Mouse (Mus musculus): Measurements from ENCODE around the gene Capn11.

The Capn11 gene

DNA sequence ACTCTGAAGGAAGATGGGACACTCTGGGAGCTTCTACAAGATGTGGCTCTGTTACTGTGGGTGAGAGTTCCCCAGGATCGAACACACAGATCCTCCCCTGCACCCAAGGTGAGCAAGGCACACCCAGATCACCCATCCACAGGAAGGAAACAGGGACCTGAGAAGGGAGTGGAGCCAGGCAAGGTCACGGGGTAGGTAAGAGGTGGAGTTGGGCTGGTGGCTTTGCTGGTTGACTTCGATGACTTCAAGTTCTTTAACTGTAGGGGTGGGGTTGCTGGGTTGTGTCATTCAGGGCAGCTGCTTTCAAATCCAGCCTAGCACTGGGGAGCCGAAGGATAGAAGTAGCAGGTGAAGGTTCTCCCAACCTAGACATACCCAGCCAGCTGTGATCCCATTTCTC lies 23.7 kb upstream of the Capn11 start:
- peak; percentile 14 for DNase-seq (ENCODE audit: low read depth)

DNA sequence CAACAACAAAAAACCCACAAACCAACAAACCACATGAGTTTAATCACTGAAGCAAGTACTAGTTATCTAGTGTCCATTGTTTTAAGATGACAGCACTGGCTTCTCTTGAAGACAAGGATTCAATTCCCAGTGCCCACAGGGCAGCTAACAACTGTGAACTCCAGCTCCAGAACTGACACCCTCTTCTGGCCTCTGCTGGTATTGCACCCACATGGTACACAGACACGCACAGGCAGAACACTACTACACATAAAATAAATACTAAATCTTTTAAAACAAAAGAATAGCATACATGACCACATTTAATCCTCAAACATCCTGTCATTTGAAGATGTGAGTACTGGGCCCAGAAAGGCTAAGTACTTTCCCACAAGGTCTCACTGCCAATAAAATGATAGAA lies 22.5 kb upstream of the Capn11 start:
- DNase-seq (ENCODE audit: low read depth), result peak; percentile 61

DNA sequence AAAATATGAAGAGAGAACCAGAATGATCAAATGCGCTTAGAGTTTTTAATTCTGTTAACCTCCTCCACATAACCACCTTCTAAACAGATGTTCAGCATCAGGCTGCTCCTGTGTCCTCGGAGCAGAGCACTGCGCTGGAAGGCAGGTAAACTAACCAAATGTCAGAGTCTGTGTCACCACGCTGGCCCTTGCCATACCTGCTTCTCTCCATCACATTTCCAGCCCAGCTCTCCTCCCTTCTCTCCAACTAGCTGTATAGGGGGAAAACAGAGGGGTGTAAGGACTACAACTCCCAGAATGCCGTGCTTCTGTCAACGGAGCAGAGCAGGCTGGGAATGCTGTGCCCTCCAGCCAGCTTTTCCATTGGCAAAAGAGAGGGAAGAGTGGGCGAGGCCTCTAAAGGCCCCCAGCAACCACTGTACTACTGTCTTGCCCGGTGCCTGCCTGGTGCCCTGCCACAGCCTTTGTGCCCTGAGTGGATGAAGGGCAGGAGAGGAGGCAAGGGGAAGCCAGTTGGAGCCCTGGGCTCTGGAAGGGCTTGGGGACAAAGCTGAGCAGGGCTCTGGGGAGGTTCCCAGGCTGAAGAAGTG lies 21.4 kb upstream of the Capn11 start:
- no peak for DNase-seq (ENCODE audit: low read depth)

DNA sequence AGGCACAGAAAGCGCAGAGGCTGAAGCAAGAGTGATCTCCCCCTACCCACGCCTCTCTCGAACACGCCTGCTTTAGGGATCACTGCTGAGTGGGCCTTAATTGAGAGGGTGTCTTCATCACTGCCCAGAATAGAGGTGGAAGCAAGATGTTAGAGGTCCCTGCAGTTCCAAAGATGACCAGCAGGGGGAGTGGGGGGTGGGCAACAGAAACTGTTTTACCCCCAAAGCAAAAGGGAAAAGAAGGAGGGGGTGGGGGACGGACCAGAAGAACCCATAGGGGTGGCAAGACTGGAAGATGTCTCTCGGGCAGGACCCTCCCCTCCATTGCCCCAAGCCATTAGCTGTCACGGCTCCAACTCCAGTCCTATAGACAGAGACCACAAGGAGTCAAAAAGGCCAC lies 19.0 kb upstream of the Capn11 start:
- peak; percentile 77 for DNase-seq (ENCODE audit: low read depth)

DNA sequence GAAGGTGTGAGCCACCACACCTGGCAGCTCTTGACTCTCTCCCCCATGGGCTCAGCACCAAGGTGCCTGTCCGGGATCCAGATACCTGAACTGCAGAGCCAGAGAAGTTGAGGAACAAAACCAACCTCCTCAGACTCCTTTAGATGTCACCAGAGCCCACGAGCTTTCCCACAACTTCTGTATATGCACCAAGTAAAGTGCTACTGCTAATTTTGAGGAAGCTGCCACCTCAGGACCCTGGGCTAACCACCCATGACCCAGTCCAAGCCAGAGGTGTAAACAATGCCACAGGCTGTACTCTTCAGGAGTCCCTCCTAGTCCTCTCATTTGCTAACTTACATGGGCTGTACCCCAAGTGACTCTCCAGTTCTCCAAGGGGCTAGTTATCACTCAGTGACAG lies 13.5 kb upstream of the Capn11 start:
- DNase-seq (ENCODE audit: low read depth), result no peak

DNA sequence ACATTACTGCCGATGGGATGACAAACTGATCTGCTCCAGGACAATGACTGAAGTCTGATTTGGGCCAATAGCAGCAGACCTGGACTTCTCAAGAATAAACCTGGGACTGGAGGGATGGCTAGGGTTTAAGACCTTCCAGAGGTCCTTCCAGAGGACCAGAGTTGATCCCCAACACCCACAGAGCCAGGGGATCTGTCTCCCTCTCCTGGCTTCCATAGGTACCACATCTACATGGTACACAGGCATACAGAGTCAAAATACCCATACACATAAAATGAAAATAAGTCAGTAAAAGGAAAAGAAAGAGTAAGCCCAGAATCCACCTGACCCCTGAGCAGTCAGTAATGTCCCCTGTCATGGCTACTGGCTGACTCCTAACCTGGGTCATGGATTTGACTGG lies 12.7 kb upstream of the Capn11 start:
- DNase-seq (ENCODE audit: low read depth), result no peak

DNA sequence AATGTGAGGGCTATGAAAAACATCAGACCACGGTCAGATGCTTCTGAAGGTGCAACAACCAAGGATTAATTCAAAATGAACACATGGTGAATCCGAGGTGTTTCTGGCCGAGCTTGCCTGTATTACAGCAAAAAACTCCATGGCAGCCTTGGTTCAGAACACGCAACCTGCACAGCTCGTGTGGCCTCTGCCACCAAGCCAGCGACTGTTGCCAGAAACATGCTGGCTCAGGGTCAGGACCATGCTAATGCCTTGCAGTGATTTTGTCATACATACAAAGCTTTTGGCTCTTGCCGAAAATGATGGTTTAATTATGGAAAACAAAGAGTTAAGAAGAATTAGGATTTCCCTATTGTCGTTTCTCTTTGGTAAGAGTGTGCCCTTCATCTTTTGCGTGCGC lies 8.9 kb upstream of the Capn11 start:
- DNase-seq (ENCODE audit: low read depth), result no peak

DNA sequence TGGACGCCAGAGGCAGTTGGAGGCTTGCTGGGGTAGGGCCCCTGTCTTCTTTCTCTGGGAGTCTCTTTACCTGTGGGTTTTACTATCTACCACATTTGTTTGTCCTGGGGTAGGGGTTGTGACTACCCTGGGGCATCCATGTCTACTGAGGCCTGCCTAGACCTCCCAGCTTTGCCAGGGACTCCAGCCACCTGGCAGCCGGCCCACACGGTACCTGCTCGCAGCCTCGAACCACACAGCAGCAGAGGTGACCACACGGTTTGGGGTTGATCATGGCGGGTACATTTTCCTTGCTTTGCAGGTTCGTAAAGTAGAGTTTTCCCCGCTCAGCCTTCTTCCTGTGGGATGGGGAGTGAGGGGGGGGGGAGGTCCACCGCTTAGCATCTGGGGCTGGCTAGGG lies 8.4 kb upstream of the Capn11 start:
- DNase-seq (ENCODE audit: low read depth), result no peak

DNA sequence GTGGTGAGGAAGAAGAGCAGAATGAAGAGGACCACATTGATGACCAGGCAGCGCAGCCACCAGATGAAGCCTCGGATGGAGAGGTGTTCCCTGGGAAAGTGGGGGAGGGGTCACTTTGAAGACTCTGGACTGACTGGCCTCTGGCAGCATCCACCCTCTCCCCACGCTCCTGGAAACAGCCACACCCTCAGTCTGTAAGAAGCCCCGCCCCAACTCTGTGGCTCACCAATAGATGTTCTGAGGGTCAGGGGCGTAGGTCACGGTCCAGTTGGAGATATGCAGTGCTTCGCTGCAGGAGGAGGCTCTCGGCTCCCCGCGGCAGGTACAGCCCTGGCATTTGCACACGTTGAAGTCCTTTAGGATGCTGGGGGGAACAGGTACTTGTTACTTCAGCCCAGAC lies 7.0 kb upstream of the Capn11 start:
- no peak for DNase-seq (ENCODE audit: low read depth)

DNA sequence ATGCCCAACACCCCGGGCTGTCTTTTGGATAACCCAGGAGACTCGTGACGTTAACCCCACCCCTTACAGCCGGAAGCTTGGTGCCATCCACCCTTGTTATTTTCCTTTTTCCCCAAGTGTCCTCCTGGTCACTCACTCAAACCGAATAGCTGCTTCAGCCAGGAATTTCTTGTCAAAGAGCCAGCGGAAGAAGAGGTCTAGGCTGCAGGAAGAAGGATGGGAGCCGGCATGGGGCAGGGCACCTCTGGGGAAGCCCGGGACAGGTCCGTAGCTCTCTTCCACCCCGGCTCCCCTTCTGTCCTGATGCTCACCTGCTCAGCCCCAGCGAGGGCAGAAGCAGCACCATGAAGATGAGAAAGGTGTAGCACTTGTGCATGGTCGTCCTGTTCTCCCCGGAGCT lies 5.5 kb upstream of the Capn11 start:
- DNase-seq (ENCODE audit: low read depth), result no peak

DNA sequence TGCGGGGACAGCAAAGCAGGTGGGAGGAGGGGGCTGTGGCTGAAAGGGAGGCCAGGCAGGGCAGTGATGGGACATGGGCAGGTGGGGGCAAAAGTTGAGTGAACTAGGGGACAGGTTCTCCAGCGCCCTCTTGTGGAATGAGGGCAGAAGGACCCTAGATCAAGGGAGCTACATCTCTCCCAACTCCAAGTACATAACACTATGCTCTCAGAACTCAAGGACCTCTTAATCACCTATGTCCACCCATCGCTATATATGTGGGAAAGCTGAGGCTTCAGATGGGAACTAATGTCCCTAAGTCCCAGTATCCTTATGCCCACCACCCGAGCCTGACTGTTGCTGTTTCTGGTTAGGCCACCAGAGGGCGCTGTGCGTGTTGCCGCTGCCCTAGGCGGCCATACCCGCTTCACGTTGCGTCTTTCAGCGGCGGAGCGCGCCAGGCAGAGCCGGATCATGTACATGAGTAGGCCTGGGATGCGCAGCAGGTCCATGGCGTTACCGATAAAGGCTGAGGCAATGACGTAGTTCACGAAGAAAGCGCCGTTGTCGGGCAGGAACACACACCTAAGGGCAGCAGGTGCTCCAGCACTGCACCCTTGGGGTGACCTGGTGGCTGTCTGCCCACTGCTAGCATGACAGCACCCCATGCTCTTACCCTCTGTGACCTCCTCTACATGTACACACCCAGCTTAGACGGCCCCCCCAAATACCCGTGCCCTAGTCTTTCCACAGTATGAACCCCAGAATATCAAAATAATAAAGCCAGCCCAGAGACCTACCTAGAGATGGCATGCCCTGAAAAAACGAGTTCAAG lies 4.2 kb upstream of the Capn11 start:
- DNase-seq (ENCODE audit: low read depth), result peak; percentile 84

DNA sequence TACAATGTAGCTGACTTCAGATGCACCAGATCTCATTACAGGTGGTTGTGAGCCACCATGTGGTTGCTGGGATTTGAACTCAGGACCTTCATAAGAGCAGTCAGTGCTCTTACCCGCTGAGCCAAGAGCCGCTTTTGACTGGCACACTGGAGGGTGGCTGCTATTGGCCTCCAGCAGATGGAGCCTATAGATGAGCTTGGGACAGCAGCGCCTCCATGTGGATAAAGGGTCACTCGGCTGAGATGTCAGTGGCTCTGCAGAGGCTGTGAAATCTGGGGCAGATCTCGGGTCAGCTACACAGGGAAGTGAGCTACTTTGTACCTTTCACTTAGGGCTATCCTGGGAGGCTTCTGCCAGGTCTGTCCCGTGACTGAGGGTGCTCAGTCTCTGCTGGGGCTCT lies 3.3 kb downstream of the Capn11 start:
- peak; percentile 21 for DNase-seq (ENCODE audit: low read depth)

DNA sequence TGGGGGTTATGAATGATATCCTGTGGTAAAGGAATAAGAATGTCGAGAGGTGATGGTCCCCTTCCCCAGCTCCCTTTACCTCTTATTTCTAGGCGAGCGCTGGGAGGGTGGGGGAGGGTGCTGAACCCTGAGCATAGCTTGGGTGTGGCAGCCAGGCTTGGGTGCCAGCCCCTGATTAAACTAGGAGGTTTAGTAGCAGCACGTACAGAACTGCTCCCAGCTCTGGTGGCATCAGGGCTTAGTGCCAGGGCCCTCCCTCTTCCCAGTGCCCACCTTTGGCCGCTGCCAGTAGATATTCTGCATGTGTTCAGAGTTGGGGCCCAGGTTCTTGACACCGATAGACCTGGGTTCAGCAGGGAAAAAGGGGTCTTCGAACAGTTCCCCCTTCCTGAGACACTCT lies 5.9 kb downstream of the Capn11 start:
- DNase-seq (ENCODE audit: low read depth), result no peak

DNA sequence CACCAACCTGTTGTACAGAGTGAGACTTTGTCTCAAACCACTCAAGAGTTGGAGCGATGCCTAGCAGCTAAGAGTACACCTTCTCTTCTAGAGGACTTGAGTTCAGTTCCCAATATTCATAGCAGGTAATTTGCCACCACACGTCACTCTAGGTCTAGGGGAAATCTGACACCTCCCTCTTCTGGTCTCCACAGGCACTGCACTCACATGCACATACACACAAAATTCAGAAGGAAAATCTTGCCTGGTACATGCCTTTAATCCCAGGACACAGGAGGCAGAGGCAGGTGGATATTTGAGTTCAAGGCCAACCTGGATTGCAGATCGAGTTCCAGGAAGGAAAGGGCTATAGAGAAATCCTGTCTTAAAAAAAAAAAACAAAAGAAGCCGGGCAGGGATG lies 14.9 kb downstream of the Capn11 start:
- no peak for DNase-seq (ENCODE audit: low read depth)

DNA sequence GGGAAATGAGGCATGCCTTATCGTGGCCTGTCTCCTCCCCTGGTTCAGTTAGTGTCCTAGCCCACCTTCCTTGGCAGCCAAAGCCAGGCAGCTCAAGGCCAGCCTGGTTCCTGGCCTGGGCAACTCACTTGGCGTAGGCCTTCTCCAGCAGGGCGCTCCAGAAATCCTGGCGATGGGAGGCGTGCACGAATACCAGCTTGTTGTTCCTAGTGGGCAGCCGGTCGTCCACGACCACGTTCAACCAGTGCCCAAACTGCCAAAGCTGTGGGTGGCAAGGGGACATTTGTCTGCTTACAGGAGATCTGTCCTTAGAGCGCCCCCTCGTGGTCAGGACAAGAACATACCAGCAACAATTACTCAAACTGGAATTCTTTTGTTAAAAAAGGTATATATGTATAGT lies 16.4 kb downstream of the Capn11 start:
- peak; percentile 81 for DNase-seq (ENCODE audit: low read depth)

DNA sequence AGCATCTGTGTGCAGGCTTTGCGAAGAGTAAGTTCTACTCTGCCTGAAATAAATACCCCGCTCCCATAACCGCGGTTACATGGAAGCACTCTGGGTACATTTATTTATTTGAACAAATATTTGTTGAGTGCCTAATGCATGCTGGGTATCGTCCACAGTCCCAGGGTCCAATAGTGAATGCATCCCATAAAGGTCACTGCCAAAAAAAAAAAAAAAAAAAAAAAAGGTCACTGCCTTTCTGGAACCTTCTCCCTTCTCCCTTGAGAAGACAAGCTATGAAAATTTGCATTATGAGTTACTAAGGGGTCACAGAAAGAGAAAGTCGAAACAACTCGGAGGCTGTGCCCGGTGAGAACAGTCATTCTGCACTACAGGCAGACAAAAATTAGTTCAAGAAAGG lies 17.1 kb downstream of the Capn11 start:
- DNase-seq (ENCODE audit: low read depth), result no peak

DNA sequence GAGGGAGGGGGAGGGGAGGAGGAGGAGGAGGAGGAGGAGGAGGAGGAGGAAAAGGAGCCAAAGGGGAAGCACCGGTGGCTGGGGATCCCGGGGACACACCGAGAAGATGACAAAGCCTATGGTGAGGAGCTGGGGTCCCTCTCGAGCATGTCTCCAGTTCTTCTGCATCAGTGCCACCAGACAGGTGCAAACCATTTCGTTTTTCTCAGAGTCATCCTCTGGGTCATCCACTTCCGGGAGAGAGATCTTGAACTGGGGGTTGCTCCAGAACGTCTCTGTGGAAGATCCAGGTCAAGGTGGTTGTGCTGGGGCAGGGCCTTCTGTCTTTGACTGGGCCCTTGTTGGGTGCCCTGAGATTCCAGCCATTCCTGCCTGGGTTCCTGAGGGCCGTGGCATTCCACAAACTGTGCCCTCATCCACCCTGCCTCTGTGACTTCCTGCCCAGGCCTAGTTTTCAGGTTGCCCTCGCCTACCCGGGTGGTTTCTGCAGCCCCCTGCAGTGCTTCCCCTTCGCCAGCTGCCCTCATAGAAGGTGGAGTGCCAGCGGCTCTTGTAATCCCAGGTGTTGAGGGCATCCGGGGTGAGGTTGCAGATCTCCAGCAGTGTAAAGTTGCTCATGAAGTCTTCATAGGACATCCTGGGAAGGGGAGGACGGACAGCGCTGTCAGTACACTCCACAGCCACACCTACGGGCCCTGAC lies 20.4 kb downstream of the Capn11 start:
- no peak for DNase-seq (ENCODE audit: low read depth)

DNA sequence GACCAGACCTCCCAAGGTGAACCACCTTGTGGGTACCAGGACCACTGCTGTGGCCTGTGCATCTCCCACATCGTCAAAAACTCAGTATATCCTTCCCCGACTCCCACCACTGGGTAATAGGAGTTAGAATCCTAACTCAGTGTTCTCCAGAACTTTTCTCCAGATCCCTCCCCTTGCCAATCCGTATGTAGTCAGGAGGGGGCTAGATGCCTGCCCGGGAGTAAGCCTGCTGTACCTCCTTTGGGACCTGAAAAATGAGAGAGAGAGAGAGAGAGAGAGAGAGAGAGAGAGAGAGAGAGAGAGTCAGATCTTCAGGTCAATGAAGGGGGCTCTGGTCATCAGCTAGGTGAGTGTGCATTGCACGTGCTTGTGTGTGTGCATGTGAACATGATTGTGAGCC lies 25.1 kb downstream of the Capn11 start:
- DNase-seq (ENCODE audit: low read depth), result no peak

DNA sequence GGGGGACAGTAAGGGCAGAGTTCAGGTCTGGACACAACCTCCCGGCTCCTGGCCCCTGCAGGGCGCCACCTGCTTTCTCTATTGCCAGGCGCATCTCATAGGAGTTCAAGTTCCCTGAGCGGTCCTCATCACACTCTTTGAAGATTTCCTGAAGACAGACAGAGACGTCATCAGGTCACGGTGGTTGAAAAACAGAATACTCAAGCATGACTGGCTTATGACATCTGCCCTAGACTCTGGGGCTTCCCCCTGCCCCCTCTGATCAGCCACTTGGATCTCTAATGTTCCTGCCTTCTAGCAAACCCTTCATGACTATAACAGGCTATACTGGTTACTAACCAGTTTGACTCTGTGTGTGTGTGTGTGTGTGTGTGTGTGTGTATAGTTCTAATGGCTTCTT lies 27.2 kb downstream of the Capn11 start:
- DNase-seq (ENCODE audit: low read depth), result peak; percentile 79

DNA sequence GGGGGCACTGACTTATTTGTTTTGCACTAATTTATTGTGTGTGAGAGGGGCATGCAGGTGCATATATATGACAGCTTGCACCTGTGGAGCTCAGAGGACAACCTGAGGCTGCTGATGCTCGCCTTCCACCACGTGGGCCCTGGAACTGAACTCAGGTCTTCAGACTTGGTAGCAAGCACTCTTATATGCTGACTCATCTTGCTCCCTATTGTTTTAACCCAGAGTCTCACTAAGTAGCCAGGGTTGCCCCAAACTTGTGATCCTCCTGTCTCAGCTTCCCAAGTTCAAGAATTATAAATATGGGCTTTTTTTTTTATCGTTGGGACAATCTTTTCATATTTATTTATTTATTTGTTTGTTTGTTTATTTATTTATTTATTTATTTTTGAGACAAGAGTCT lies 28.1 kb downstream of the Capn11 start:
- DNase-seq (ENCODE audit: low read depth), result no peak

DNA sequence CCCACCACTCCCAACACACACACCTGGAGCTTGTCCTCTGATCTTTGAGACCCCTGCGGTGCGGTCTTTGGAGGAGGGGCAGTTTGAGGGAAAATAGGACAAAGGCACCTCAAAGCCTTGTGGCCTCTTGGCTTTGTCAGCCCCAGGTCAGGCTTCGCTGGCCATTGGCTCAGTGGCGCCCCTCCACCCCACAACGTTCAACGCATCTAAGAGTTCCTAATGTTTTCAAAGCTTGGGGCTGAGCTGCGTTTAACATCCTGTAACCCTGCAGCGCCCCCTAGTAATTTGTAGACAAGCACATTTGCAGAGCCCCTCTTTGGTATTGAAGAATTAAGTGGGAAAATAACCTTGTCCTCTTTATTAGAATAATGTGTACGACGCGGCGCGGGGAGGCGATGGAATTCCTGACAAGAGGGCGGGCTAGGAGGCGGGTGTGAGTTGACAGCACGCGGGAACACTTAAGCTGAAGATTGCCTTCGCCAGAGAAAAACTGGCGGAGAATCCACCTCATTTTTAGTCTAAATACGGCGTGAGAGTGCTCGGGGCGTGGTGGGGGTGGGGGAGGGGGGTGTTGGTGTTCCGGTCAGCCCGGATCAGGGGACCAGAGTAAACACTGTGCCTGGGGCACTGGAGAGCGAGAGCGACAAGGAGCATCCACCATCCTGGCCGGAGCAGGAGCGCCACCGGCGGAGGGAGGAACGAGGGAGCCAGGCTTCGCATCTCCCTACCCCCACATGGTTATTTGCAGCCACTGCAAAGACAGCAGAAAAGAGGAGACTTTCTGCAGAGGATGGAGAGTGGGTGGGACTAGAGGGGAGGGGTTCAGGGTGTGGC lies 29.0 kb downstream of the Capn11 start:
- peak; percentile 83 for DNase-seq (ENCODE audit: low read depth)
